ENCODE assay signal across 13 mouse cellular contexts in genomic region chr2:158689640-158690039, GRCm38 (mm10). TPM values are rescaled to one million over a fixed set of nuclear protein-coding genes. Genes with fewer than 3 reads are reported as not detected.
A peak's percentile ranks its signal among the peaks of the same experiment; 100 is the strongest.
DNase-seq lines count a peak whose midpoint lies in the region; ATAC-seq and TF ChIP-seq lines count a peak whose summit lies in the region.
"Had no signal": no experiment of that assay in that cellular context is flagged by ENCODE, and none has a peak within 500 bp of the region (broad histone marks: within the 10 kb centered on the region; RNA-seq: fewer than 3 reads in every experiment).

No protein-coding gene starts in this region.

- H3K4me1 ChIP-seq in forebrain, embryonic 14.5 days (ENCODE audit: control insufficient read depth, insufficient read depth, low read length), result peaks cover 2% of the 10 kb centered on the region; the same call in 1 of the 2 replicates
- no peaks in the 10 kb centered on the region for H3K4me1 ChIP-seq in forebrain, embryonic 11.5 days (replicated peaks; ENCODE audit: control insufficient read depth, insufficient read depth, low read length)
- peaks cover 20% of the 10 kb centered on the region for H3K4me1 ChIP-seq in kidney, embryonic 14.5 days (ENCODE audit: control insufficient read depth, insufficient read depth, low read length)
- H3K4me1 ChIP-seq in brown adipose tissue, adult 24 weeks (ENCODE audit: control insufficient read depth, insufficient read depth, insufficient read length, low read length), result peaks cover 31% of the 10 kb centered on the region
- H3K4me1 ChIP-seq in small intestine, adult 2 months (ENCODE audit: control insufficient read depth, insufficient read depth, insufficient read length, low read length), result peaks cover 4% of the 10 kb centered on the region
- H3K4me1 ChIP-seq: intestine, embryonic 15.5 days had no signal

- H3K36me3 ChIP-seq in forebrain, embryonic 14.5 days (ENCODE audit: control insufficient read depth, insufficient read depth, low read length), result no peaks in the 10 kb centered on the region
- no peaks in the 10 kb centered on the region for H3K36me3 ChIP-seq in forebrain, embryonic 11.5 days (ENCODE audit: control insufficient read depth, insufficient read depth, low read length)
- no peaks in the 10 kb centered on the region for H3K36me3 ChIP-seq in kidney, embryonic 14.5 days (ENCODE audit: control insufficient read depth, insufficient read depth, low read length)
- no peaks in the 10 kb centered on the region for H3K36me3 ChIP-seq in small intestine, adult 2 months (ENCODE audit: control insufficient read depth, insufficient read depth, low read length)
- H3K36me3 ChIP-seq: embryonic facial prominence, embryonic 12.5 days; intestine, embryonic 15.5 days; limb, embryonic 13.5 days had no signal

- no peak for TF ChIP-seq POLR2A in small intestine, adult 2 months (IDR thresholded peaks at IDR 0.05; ENCODE audit: low read depth, low read length)

- DNase-seq in forebrain, embryonic 14.5 days (ENCODE audit: low spot score), result no peak
- no peak for DNase-seq in forebrain, embryonic 11.5 days (ENCODE audit: low spot score)
- no peak for DNase-seq in kidney, postnatal 25 days
- DNase-seq in gastrocnemius, adult 8-10 months (ENCODE audit: low spot score in 2 of 2), result no peak
- DNase-seq: cerebellum, adult 2 months; right cerebral cortex, postnatal 4 days had no signal

- peak overlapping the region; percentile 24; the same call in 1 of the 2 replicates for H3K27ac ChIP-seq in forebrain, embryonic 14.5 days (ENCODE audit: low read depth, low read length)
- no peak overlapping the region for H3K27ac ChIP-seq in forebrain, embryonic 11.5 days (ENCODE audit: low read depth, low read length)
- 0 out of 2 replicates have a peak overlapping the region, but pooled peaks have one; percentile 12 for H3K27ac ChIP-seq in kidney, embryonic 14.5 days (ENCODE audit: low read depth, low read length)
- H3K27ac ChIP-seq in brown adipose tissue, adult 24 weeks (replicated peaks; ENCODE audit: low read depth, low read length), result peak overlapping the region; percentile 96
- 0 out of 2 replicates have a peak overlapping the region, but pooled peaks have one; percentile 15 for H3K27ac ChIP-seq in small intestine, adult 2 months (ENCODE audit: insufficient read depth, low read depth, low read length)
- H3K27ac ChIP-seq: embryonic facial prominence, embryonic 12.5 days; intestine, embryonic 15.5 days; limb, embryonic 13.5 days had no signal

- TF ChIP-seq CTCF in small intestine, adult 2 months (IDR thresholded peaks at IDR 0.05; ENCODE audit: extremely low read depth, insufficient read length, insufficient replicate concordance, low read depth, low read length), result no peak

- no peaks in the 10 kb centered on the region for H3K27me3 ChIP-seq in forebrain, embryonic 14.5 days (replicated peaks; ENCODE audit: control insufficient read depth, insufficient read depth, low read length)
- H3K27me3 ChIP-seq in forebrain, embryonic 11.5 days (ENCODE audit: control insufficient read depth, insufficient read depth, low read length), result no peaks in the 10 kb centered on the region
- no peaks in the 10 kb centered on the region for H3K27me3 ChIP-seq in kidney, embryonic 14.5 days (ENCODE audit: control insufficient read depth, insufficient read depth, low read length)
- H3K27me3 ChIP-seq in small intestine, adult 2 months (ENCODE audit: control insufficient read depth, insufficient read depth, low read length), result no peaks in the 10 kb centered on the region
- H3K27me3 ChIP-seq: embryonic facial prominence, embryonic 12.5 days; intestine, embryonic 15.5 days; limb, embryonic 13.5 days had no signal

- no peak overlapping the region for H3K4me3 ChIP-seq in forebrain, embryonic 14.5 days (ENCODE audit: low read depth, low read length)
- H3K4me3 ChIP-seq in forebrain, embryonic 11.5 days (ENCODE audit: low read depth, low read length), result no peak overlapping the region
- H3K4me3 ChIP-seq in kidney, embryonic 14.5 days (ENCODE audit: low read length), result no peak overlapping the region
- no peak overlapping the region for H3K4me3 ChIP-seq in brown adipose tissue, adult 24 weeks (ENCODE audit: insufficient read depth, low read depth, low read length)
- no peak overlapping the region for H3K4me3 ChIP-seq in small intestine, adult 2 months (ENCODE audit: low read depth, low read length)
- H3K4me3 ChIP-seq: embryonic facial prominence, embryonic 12.5 days; intestine, embryonic 15.5 days; limb, embryonic 13.5 days had no signal

- no peak for ATAC-seq in forebrain, embryonic 14.5 days
- ATAC-seq in forebrain, embryonic 11.5 days (replicated peaks; ENCODE audit: low FRiP score), result no peak
- no peak for ATAC-seq in kidney, embryonic 14.5 days (ENCODE audit: low FRiP score, low TSS enrichment)
- ATAC-seq in monocyte, adult 5-6 weeks (replicated peaks; ENCODE audit: insufficient number of reproducible peaks, low FRiP score, low TSS enrichment, poor library complexity, severe bottlenecking), result no peak
- ATAC-seq: intestine, embryonic 15.5 days had no signal

- H3K9ac ChIP-seq in forebrain, embryonic 14.5 days (ENCODE audit: low read length), result no peak overlapping the region
- H3K9ac ChIP-seq in forebrain, embryonic 11.5 days (ENCODE audit: low read length), result no peak overlapping the region
- no peak overlapping the region for H3K9ac ChIP-seq in kidney, embryonic 14.5 days (ENCODE audit: low read depth, low read length)
- H3K9ac ChIP-seq: embryonic facial prominence, embryonic 12.5 days; intestine, embryonic 15.5 days; limb, embryonic 13.5 days had no signal

- no peak overlapping the region for H3K4me2 ChIP-seq in forebrain, embryonic 14.5 days (ENCODE audit: low read length)
- H3K4me2 ChIP-seq in forebrain, embryonic 11.5 days (ENCODE audit: low read depth, low read length, severe bottlenecking), result no peak overlapping the region
- no peak overlapping the region for H3K4me2 ChIP-seq in kidney, embryonic 14.5 days (replicated peaks; ENCODE audit: low read depth, low read length)
- H3K4me2 ChIP-seq: embryonic facial prominence, embryonic 12.5 days; intestine, embryonic 15.5 days; limb, embryonic 13.5 days had no signal

- H3K9me3 ChIP-seq in forebrain, embryonic 14.5 days (replicated peaks; ENCODE audit: control insufficient read depth, low read length), result no peaks in the 10 kb centered on the region
- no peaks in the 10 kb centered on the region for H3K9me3 ChIP-seq in forebrain, embryonic 11.5 days (ENCODE audit: control insufficient read depth, low read length)
- no peaks in the 10 kb centered on the region for H3K9me3 ChIP-seq in kidney, embryonic 14.5 days (ENCODE audit: control insufficient read depth, low read length)
- H3K9me3 ChIP-seq: embryonic facial prominence, embryonic 12.5 days; intestine, embryonic 15.5 days; limb, embryonic 13.5 days had no signal

- WGBS in forebrain, embryonic 14.5 days, result 46% methylated on average over 7 of the region's 7 CpGs
- WGBS in forebrain, embryonic 11.5 days, result 49% methylated on average over 7 of the region's 7 CpGs
- WGBS in kidney, embryonic 14.5 days, result 48% methylated on average over 7 of the region's 7 CpGs
- WGBS in small intestine, adult 2 months, result 72% methylated on average over 7 of the region's 7 CpGs

RNA-seq across cellular contexts. Expression of gene Ppp1r16b, which starts 24.4 kb away (rescaled TPM):
- 12.4 and 18.4 TPM in 2 replicates for polyA plus RNA-seq in forebrain, embryonic 14.5 days (2014; fragmentation: Nextera tagmentation; extraction: Ambion mirVana)
- 2.8 TPM in 2 replicates for polyA plus RNA-seq in forebrain, embryonic 11.5 days (2014; fragmentation: Nextera tagmentation; extraction: Ambion mirVana)
- 16.6 and 17.3 TPM in 2 replicates for polyA plus RNA-seq in kidney, embryonic 14.5 days (2014; fragmentation: Nextera tagmentation; extraction: Ambion mirVana)
- polyA plus RNA-seq in brown adipose tissue, adult 24 weeks (2012; ENCODE audit: insufficient read depth, insufficient read length, missing spikeins), result 1.1 and 2.3 TPM in 2 replicates
- 3.6 and 3.9 TPM in 2 replicates for polyA plus RNA-seq in small intestine, adult 2 months (2012; rRNA removed)
- total RNA-seq in gastrocnemius, adult 8-10 months (2022), result 1 to 10 TPM; 2.4 to 3.0 (median 2.7) TPM
- total RNA-seq in monocyte, adult 5-6 weeks (2017), result 16.0 to 28.4 TPM (median 16.3 TPM) in 3 replicates
